Mouse (Mus musculus): ENCODE results near the gene Mroh2a.

Gene Mroh2a

DNA sequence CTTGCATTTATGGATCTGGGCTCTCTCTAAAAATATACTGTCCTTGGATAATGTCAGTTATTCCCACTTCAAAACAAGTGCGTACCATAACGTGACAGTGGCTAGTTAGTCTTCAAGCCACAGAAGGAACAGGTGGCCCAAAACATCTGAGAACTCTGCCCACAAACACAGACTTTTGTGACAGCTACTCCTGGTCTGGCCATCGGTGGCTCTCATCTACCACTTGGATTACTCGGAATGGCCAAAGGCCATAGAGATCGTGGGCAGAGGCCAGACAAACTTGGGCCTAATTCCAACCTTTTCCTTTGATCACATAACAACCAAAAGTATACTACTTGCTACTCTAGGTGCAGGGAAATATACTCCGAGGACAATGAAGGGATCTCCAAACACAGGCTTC lies 41.3 kb downstream of the Mroh2a start:
- in situ Hi-C loops (cut with MboI; ENCODE audit: low pct_unique_long_range_greater_than_20kb in 1 of 2, low sequenced_read_pairs in 2 of 2, unreplicated experiment in 1 of 2): no loop called here

DNA sequence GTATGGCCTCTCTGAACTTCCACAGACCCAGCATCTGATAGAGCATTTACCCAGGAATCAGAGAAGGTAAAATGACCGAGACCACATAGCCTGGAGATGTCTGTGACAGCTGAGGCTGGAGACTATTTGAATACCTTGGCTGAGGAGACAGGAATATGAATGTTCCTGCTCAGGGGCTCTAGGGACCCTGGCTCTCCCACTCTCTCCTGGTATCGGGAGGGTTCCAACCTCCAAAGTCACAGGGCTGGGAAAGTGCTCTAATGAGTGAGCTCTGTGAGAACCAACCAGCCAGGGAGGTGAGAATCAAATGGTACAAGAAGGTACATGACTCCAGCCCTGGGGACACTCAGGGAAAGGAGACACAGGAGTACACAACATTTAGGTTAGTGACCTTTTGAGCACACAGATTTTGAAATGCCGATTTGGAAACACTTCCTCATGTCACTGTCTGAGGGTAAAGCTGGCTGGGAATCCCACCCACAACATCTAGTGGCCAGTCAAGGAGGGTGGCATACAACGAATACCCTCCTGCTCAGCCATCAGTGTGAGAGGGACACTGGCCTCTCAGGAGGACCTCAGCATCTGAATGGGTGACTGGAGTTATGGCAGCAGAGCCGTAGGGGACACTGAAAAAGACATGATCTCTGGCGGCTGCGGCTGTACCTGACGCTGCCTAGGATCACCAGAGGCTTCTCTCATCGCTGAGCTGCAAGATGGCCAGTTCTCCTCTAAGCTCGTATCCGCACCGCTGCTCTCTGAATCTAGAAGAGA lies 42.9 kb downstream of the Mroh2a start:
- in situ Hi-C loops (cut with MboI; ENCODE audit: low pct_unique_long_range_greater_than_20kb in 1 of 2, low sequenced_read_pairs in 2 of 2, unreplicated experiment in 1 of 2): no loop called here

DNA sequence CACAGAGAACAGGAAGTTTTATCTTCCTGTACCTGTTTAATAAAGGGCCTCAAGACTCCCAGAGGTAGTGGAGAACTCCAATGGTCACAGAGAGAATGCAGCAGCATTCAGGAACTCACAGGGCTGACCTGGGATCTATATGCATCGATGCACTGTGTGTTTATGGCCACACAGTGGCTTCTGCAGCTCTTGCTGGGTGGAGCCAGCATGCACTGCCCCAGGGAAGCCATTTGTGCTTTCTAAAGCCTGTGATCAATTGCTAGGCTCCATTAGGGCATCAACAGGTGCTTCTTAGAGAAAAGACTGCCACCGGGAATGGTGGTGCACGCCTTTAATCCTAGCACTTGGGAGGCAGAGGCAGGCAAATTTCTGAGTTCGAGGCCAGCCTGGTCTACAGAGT lies 46.1 kb downstream of the Mroh2a start:
- in situ Hi-C loops (cut with MboI; ENCODE audit: low pct_unique_long_range_greater_than_20kb in 1 of 2, low sequenced_read_pairs in 2 of 2, unreplicated experiment in 1 of 2): no loop called here

DNA sequence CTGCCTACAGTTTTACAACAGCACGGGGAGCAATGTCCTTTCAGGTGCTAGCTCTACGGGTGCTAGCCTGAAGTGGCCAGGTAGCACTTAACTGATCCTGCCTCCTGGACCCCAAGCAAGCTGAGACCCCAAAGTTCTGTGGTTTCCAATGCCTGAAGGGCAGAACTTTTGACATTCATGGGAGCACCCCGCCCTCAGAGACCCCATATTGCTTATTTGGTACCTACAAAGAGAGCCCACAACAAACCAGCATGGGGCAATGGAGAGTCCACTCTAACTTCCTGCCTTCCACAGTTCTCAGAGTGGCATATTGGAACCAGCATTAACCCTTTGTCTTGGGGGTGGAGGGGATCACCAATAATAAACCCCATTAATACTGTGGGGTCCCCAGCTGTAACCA lies 46.5 kb downstream of the Mroh2a start:
- in situ Hi-C loops (cut with MboI; ENCODE audit: low pct_unique_long_range_greater_than_20kb in 1 of 2, low sequenced_read_pairs in 2 of 2, unreplicated experiment in 1 of 2): no loop called here

DNA sequence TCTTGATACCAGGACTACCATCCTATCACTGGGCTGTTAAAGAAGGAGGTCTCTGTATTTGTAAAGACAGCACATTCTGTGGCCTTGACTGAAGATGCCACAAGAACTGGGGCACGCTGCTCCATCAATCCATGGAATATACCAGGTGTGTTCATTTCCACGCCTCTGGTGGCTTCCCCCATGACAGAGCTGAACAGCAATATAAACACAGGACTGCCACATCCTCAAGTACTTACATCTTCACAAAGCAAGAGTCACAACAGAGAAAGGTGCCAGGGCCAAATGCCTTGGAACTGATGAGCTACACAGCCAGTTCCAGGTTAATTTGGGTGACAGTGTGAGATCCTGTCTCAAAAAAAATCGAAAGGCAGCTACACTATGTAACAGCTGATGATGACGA lies 47.0 kb downstream of the Mroh2a start:
- in situ Hi-C loops (cut with MboI; ENCODE audit: low pct_unique_long_range_greater_than_20kb in 1 of 2, low sequenced_read_pairs in 2 of 2, unreplicated experiment in 1 of 2): no loop called here

DNA sequence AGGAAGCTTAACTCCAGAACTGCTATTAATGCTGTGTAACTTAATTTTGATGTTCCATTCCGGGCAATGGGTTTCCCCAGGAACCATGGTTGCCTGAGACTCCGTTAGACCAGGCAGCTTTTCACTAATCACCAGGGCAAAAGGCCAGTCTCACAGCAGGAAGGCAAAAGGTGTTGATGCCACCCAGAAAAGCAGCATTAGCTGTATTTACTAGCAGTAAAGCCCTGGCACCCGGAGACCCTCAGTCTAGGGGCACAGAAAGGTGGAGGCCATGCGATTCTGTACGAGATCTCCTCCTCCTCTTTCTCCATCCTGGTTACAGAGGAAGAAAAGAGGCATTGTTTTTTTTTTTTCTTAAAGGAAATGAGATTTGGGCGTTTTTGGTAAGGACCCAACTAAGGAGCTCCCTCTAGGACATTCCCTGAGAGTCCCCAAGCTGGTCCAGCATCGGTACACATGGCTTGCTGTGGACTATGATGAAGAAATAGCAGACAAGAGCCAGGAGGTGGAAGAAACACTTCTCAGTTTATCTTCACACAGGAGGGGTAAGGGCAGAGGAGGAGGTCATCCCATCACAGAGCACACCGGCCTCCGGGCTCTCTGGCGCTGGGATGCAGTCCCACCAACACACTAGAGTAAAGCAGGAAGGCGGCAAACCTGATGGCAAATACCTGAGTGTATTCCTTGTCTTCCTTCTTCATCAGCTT lies 47.7 kb downstream of the Mroh2a start:
- in situ Hi-C loops (cut with MboI; ENCODE audit: low pct_unique_long_range_greater_than_20kb in 1 of 2, low sequenced_read_pairs in 2 of 2, unreplicated experiment in 1 of 2): no loop called here

DNA sequence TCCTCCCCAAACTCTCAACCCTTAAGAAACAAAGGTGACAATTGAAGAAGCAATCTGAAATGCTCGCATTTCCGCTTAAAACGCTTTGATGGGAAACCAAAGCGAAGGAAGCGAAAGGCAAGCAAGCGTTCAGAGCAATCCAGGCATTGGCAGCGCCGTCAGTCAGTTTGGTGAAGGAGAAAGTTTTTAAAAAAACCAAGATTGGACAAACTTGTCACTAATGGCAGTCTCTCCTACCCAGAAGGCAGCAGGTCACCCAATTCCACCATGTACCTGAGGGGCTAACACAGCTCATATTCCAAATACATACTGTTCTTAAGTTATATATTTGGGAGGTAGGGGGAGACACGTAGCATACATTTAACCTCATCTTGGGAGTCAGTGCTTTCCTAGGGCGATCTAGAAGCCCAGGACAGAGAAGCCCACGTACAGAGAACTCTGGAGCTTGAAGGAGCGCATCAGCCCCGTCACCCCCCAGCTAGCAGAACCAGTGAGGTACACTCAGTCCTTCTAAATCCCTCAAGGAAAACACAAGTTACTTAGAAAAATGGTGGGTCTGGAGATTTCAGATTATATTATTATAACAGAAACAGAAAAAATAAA lies 48.4 kb downstream of the Mroh2a start:
- in situ Hi-C loops (cut with MboI; ENCODE audit: low pct_unique_long_range_greater_than_20kb in 1 of 2, low sequenced_read_pairs in 2 of 2, unreplicated experiment in 1 of 2): no loop called here

DNA sequence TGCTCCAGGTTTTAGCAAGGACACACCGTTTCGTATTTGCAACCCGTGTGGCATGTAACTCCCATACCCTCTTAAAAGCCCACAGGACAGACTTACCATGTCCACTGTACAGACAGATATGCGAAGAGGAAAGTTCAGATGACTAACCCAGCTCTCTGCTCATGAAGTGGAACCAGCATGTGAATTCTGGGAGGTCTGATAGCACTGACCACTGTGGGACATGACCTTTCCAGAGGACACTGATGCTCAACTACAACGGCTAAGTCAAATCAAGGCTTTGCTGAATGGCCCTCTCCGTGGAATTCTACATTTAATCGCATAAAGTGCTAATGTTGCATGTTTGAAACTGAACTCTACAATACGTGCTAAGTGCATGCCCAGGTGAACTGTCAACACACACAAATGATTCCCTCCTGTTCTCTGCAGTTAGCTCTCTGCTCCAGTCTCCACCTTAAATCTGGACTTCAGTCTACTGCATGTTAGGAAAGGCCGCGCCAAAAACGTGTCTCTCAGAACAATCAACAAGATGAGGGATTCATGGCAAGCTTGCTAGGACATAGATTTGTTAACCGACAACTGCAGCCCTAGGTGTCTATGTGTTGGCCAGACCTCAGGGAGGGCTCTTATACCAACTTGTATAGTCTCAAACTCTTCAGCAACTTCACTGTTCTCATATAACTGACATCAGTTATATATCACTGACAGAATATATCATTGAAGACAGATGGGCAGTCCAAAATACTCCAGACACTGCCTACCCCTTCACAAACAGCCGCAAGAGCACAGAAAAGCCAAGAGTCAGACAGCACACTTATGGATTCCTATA lies 49.1 kb downstream of the Mroh2a start:
- in situ Hi-C loops (cut with MboI; ENCODE audit: low pct_unique_long_range_greater_than_20kb in 1 of 2, low sequenced_read_pairs in 2 of 2, unreplicated experiment in 1 of 2): no loop called here

DNA sequence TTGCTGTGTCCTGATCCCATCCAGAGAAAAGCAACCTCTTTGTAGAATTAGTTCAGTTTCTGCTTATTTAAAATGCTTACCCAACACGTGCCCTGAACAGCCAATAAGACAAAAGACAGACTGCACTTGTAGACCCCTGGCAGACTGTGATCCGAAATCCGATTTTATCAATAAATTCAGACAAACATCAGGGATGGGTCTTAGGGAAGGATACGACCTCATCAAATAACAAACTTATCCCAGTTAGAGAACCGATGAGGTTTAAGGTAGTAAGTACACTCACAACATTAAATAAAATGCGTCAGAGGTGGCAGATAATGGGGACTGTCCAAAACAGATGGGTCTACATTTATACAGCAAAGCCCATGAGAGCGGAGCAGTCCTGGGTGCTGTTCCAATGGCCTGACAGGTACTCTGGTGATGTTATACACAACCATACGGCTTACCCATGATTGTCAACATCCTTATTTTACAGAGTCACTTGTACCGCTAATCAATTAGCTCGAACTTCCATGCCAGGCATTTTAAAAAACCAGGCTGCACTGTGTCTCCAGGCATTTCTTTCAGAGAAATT lies 49.8 kb downstream of the Mroh2a start:
- in situ Hi-C loops (cut with MboI; ENCODE audit: low pct_unique_long_range_greater_than_20kb in 1 of 2, low sequenced_read_pairs in 2 of 2, unreplicated experiment in 1 of 2): no loop called here

DNA sequence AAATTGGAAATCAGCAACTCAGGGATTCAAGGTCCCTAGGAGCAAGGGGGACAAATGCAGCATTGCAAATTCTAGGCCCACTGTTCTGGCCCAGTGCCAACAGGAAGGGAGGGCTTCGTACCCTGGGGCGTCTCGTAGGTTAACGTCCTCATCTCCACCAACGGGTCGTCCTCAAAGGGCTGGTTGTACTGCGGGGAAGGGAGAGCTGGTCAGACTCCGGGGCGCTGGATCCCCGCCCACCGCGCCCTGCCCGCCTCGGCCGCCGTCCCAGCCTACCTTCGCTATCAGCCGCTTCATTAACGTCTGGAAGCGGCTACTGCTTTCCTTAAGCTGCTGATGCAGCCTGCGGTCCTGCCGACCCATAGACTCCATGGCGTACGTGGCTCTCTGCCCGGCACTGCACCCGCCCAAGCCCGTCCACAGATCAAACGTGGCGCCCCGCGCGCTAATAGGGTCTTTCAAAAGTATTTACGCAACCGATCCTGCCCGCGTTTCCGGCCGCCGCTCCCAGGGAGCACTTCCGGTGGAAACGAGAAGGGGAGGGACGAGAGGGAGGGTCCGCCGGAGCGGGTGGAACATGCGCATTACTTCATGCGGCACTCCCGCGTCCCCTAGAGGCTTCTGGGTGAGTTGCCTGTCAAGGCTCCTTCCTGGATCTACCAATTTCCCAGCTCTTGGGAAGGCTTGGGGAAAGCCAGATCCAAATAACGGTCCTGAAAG lies 50.5 kb downstream of the Mroh2a start, which contains the start of the genes Hjurp and Trpm8:
TSS of gene Hjurp (minus strand) at position 536 of the 720 bp plus-strand sequence.
TSS of gene Trpm8 (plus strand) at position 564 of the 720 bp plus-strand sequence.
- in situ Hi-C loops (cut with MboI; ENCODE audit: low pct_unique_long_range_greater_than_20kb in 1 of 2, low sequenced_read_pairs in 2 of 2, unreplicated experiment in 1 of 2): no loop called here

DNA sequence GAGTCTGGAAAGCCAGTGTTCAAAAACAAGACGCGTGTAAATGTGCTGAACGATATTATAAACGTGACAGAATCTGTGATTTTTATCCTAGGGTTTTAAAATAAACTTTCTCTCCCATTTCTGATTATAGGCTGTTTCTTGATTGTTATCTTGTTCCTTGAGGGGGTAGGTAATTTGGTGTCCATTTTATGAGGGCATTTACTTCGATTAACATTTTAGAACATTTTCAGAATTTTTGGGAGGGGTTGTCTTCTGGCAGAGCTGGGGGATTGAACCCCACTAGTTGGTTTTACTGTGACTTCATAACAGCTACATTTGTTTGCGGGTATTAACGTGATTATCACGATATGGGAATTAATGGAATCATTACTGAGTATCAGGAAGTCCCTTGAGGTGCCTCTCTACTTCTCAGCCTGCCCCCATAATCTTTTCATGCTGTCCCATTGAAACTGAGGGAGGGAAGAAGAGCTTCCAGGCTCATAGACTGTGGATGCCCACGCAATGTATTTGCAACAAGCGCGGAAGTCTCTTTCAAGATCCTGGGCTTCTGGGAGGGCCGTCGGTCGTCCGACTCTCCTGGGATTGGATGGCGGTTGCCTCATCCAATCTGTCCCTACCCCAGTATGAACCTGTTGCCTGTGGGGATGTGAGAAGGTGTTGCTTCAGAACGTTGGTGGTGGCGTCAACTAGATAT lies 51.2 kb downstream of the Mroh2a start:
- in situ Hi-C loops (cut with MboI; ENCODE audit: low pct_unique_long_range_greater_than_20kb in 1 of 2, low sequenced_read_pairs in 2 of 2, unreplicated experiment in 1 of 2): no loop called here

DNA sequence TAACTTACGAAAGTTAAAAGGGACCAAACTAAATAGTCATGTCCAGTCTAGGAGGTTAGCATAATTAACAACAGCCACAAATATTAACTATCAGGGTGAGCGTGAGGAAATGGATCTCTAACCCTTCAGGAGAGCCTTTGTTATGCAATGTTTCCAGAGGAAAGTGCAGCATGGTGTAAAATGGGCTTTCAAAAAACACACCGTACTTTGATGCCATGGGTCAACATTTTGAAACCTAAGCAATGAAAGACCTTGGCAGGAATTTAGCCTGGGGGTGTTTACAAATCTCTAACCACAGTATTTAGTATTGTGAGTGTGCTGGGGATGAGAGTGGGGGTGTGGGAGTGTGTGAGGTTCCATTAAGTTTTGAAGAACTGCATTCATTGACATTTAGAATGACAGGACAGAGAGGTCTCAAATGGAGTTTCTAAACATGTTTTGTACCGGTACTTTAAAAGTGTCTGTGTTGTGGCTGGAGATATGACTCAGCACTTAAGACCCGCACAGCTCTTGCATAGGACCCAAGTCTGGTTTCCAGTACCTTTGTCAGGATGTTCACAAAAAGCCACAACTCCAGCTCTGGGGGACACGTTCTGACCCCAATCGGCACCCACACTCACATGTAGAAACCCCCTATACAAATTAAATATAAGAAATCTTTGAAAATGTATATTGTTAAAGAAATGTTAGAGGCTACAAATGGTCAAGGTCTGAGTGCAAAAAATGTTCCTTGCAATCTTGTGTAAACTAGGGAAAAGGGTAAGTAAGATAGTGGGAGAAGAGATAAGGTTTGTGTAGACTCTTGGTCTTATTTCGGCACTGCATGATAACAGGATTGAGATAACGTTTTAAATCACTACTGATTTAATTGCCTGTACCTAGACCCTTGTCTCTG lies 52.6 kb downstream of the Mroh2a start:
- in situ Hi-C loops (cut with MboI; ENCODE audit: low pct_unique_long_range_greater_than_20kb in 1 of 2, low sequenced_read_pairs in 2 of 2, unreplicated experiment in 1 of 2): no loop called here

DNA sequence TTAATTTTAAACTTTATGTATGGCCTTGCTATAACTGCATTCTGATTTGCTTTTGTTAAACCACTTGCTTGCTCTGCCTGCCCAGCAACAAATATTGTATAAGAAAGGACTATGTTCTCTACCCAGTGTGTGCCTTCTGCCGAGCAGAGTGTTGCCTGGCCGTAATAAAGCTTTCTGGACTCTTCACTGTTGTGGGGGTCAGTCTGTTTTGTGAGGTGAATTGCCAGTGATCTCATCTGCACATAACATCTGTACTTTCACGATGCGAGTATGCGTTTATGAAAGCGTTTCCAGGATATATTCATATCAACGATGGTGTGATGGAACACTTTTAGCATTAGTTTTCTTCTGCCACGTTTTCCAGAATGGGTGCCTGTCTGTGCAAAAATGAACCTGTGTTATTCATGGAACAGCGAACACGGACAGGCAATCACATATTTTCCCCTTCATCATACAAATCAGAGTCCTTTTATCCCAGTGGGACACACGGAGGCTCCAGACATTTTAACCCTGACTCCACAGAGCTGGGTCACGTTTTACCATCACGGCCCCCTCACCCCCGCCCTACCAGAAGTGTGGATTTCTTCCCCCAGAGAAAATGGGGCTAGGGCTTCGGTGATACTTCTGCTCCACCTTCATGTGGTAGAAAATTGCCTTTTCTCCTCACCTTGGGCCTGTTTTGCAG lies 53.4 kb downstream of the Mroh2a start:
- in situ Hi-C loops (cut with MboI; ENCODE audit: low pct_unique_long_range_greater_than_20kb in 1 of 2, low sequenced_read_pairs in 2 of 2, unreplicated experiment in 1 of 2): no loop called here

DNA sequence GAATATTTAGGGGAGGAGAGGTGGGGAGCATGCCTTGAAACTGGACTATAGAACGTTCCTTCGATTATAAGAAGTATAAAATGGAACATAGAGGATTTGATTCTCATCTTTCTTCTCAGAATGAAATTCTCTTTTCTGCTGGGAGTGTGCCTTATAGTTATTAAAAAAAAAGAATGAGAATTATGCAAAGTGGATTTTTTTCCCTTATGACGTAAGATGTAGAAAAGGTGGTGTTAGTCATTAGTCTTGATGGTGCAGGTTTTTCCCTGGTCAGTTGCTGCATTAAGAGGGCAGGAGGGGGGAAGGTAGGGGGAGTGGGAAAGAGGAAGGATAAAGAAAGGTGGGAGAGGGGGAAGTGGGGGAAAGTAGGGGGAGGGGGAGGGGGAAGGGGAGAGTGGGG lies 55.5 kb downstream of the Mroh2a start:
- in situ Hi-C loops (cut with MboI; ENCODE audit: low pct_unique_long_range_greater_than_20kb in 1 of 2, low sequenced_read_pairs in 2 of 2, unreplicated experiment in 1 of 2): no loop called here

DNA sequence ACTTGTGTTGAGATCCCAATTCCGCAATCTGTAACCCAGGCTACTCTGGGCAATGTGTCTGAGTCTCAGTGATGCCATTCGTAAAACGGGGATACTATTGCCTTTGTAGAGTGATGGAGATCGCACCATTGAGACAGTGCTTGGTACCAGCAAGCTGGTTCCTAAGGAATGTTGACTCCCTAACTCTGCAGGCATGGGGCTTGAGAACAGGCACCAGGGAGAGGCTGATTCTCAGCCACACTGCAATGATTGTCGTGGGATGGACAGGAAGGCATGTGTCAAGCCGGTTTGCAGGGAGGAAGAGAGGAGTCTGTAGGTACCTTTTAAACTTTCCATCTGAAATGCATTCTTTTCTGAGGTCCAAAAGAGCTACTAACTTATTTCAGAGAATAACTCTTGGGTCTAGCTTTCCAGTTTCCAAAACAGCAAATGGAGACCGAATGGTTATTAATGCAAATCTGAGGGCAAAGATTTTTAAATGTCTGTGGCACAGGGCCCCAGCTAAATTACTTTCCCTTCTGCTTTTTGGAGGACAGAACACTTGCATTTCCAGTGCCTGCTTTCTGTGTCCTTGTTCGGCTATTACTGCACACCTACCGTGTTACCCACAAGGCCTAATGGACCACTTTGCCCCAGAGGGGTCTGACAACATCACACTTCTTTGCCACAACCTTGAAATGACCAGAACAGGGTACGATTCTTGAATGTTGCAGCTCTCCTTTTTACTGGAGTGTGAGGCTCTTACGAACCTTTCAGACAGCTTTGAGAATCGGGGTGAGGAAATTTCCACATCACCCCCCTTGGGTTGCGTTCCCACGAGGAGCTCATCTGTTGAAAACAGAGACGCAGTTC lies 56.8 kb downstream of the Mroh2a start:
- in situ Hi-C loops (cut with MboI; ENCODE audit: low pct_unique_long_range_greater_than_20kb in 1 of 2, low sequenced_read_pairs in 2 of 2, unreplicated experiment in 1 of 2): no loop called here

All from mouse embryonic stem cell (cell line).